Mouse (Mus musculus) layer of hippocampus, adult 2 months (tissue): ENCODE results near the gene Mybphl. TPM values are rescaled to one million over a fixed set of nuclear protein-coding genes. Genes with fewer than 3 reads are reported as not detected.

Experiments used
- DNase-seq, 2 experiments: peaks; one replicate each; pipeline ENCODE4 v3.0.0; 2022; ENCODE audit warnings: low spot score in 2 of 2
- H3K27ac ChIP-seq: fragments of 200-600 bp; 2 replicates; pipeline ENCODE4 v1.8.1; 2022
- H3K4me3 ChIP-seq: fragments of 200-600 bp; 2 replicates; pipeline ENCODE4 v1.8.1; 2022; ENCODE audit warnings: mild to moderate bottlenecking
- CTCF ChIP-seq: fragments of 200-600 bp; conservative IDR thresholded peaks from 2 replicates; pipeline ENCODE4 v1.8.1; 2022; ENCODE audit warnings: antibody characterized with exemption, mild to moderate bottlenecking, moderate library complexity
- total RNA-seq, 2 experiments: library from RNA; stranded (reverse); gene quantifications; 2 replicates each; pipeline ENCODE4 v1.2.3; 2021

The Mybphl gene
- total RNA-seq, 2 experiments from 2014 or later, result 0.83 to 1.5 TPM

GRCm38 (mm10) chr3:108381945-108382875, 17.5 kb downstream of the Mybphl start:
- no peak for TF ChIP-seq CTCF
- Histone ChIP-seq H3K27ac (peak overlapping the region; percentile 52), H3K4me3 (no peak overlapping the region)
- peak in 1 of 2 experiments; percentile 54 for DNase-seq

- Histone ChIP-seq H3K4me3 (peak within 1 kb of the TSS; percentile 64), H3K27ac (peak within 1 kb of the TSS; percentile 89)
- no peak for TF ChIP-seq CTCF
- DNase-seq, result peak; percentile 79 to 89
These were observed 19.0 kb downstream of the Mybphl start, which contains the start of gene Psrc1 for GRCm38 (mm10) chr3:108383485-108384354. Psrc1 (plus strand) TSS chr3:108383839.

- Histone ChIP-seq H3K4me3 (peak overlapping the region; percentile 64; the same call in 1 of the 2 replicates), H3K27ac (peak overlapping the region; percentile 89)
- DNase-seq, result no peak
- TF ChIP-seq CTCF, result no peak
These were observed 19.7 kb downstream of the Mybphl start for GRCm38 (mm10) chr3:108384425-108384824.

GRCm38 (mm10) chr3:108386186-108386585, 21.5 kb downstream of the Mybphl start:
- peak; percentile 68 to 81 for DNase-seq
- Histone ChIP-seq H3K27ac (peak overlapping the region; percentile 89), H3K4me3 (no peak overlapping the region)
- TF ChIP-seq CTCF, result no peak

GRCm38 (mm10) chr3:108389111-108389545, 24.4 kb downstream of the Mybphl start:
- Histone ChIP-seq H3K4me3 (no peak overlapping the region), H3K27ac (peak overlapping the region; percentile 77)
- DNase-seq, result peak; percentile 96 to 98
- peak; percentile 98 for TF ChIP-seq CTCF

- H3K4me3 ChIP-seq, result no peak overlapping the region
- no peak overlapping the region for H3K27ac ChIP-seq
- no peak for TF ChIP-seq CTCF
- DNase-seq, result no peak
These were observed 27.6 kb downstream of the Mybphl start for GRCm38 (mm10) chr3:108392299-108392698.

GRCm38 (mm10) chr3:108392793-108393192, 28.1 kb downstream of the Mybphl start:
- no peak for TF ChIP-seq CTCF
- Histone ChIP-seq H3K4me3 (no peak overlapping the region), H3K27ac (peak overlapping the region; percentile 10; the same call in 1 of the 2 replicates)
- no peak for DNase-seq

- no peak overlapping the region for H3K27ac ChIP-seq
- TF ChIP-seq CTCF, result no peak
- DNase-seq, result no peak
- no peak overlapping the region for H3K4me3 ChIP-seq
These were observed 33.6 kb downstream of the Mybphl start for GRCm38 (mm10) chr3:108398281-108398680.

GRCm38 (mm10) chr3:108400442-108400841, 35.7 kb downstream of the Mybphl start:
- Histone ChIP-seq H3K27ac (no peak overlapping the region), H3K4me3 (no peak overlapping the region)
- DNase-seq, result no peak
- no peak for TF ChIP-seq CTCF

GRCm38 (mm10) chr3:108401692-108402527, 37.2 kb downstream of the Mybphl start:
- peak; percentile 93 for TF ChIP-seq CTCF
- Histone ChIP-seq H3K27ac (peak overlapping the region; percentile 64), H3K4me3 (no peak overlapping the region)
- DNase-seq, result peak; percentile 87

GRCm38 (mm10) chr3:108402528-108402920, 37.8 kb downstream of the Mybphl start:
- no peak for DNase-seq
- no peak for TF ChIP-seq CTCF
- Histone ChIP-seq H3K4me3 (no peak overlapping the region), H3K27ac (no peak overlapping the region)
